Mouse (Mus musculus): Measurements from ENCODE around the gene Stab2. TPM values are rescaled to one million over a fixed set of nuclear protein-coding genes. Genes with fewer than 3 reads are reported as not detected.

Gene Stab2
- polyA plus RNA-seq, 1 experiment, result 20.3 TPM

GRCm38 (mm10) chr10:86961542-86962466, 46.0 kb downstream of the Stab2 start:
- DNase-seq, result no peak
- H3K27ac ChIP-seq (ENCODE audit: insufficient read depth, low read depth, low read length), result no peak overlapping the region
- H3K27me3 ChIP-seq (replicated peaks; ENCODE audit: control insufficient read depth, insufficient read depth, low read length), result no peaks in the 10 kb centered on the region
- no peaks in the 10 kb centered on the region for H3K4me1 ChIP-seq (ENCODE audit: control insufficient read depth, insufficient read depth, low read length)
- no peaks in the 10 kb centered on the region for H3K36me3 ChIP-seq (ENCODE audit: control insufficient read depth, insufficient read depth, low read length)
- no peak for TF ChIP-seq CTCF (conservative IDR thresholded peaks at IDR 0.05; ENCODE audit: insufficient read depth, insufficient read length, low read depth, low read length)
- no peak for TF ChIP-seq POLR2A (IDR thresholded peaks at IDR 0.05; ENCODE audit: low read depth, low read length)
- no peak overlapping the region for H3K4me3 ChIP-seq (ENCODE audit: insufficient read depth, low read depth, low read length)
- WGBS, result 66% methylated on average over 11 of the region's 11 CpGs

DNA sequence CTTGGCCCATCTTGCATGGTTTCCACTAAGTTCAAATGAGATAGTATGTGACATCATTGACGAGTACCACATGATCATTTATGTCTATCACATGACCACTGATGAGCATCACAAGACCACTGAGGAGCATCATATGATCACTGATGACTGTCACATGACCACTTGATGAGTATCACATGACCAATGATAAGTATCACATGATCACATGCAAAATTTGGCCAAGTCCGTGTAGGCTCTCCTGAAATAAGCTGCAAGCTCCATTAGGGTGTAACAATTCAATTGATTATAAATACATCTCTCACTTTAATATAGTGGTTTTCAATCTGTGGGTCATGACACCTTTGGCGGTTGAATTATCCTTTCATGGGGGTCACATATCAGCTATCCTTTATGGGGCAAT, 52.5 kb downstream of the Stab2 start:
- Histone ChIP-seq H3K4me3 (ENCODE audit: insufficient read depth, low read depth, low read length) (no peak overlapping the region), H3K27ac (ENCODE audit: insufficient read depth, low read depth, low read length) (no peak overlapping the region), H3K36me3 (ENCODE audit: control insufficient read depth, insufficient read depth, low read length) (no peaks in the 10 kb centered on the region), H3K27me3 (replicated peaks; ENCODE audit: control insufficient read depth, insufficient read depth, low read length) (no peaks in the 10 kb centered on the region), H3K4me1 (ENCODE audit: control insufficient read depth, insufficient read depth, low read length) (no peaks in the 10 kb centered on the region)
- over 99% methylated on average over 3 of the region's 3 CpGs for WGBS
- DNase-seq, result no peak
- no peak for TF ChIP-seq CTCF (conservative IDR thresholded peaks at IDR 0.05; ENCODE audit: insufficient read depth, insufficient read length, low read depth, low read length)

- Histone ChIP-seq H3K4me3 (ENCODE audit: insufficient read depth, low read depth, low read length) (no peak overlapping the region), H3K36me3 (ENCODE audit: control insufficient read depth, insufficient read depth, low read length) (no peaks in the 10 kb centered on the region), H3K27ac (ENCODE audit: insufficient read depth, low read depth, low read length) (no peak overlapping the region), H3K4me1 (ENCODE audit: control insufficient read depth, insufficient read depth, low read length) (no peaks in the 10 kb centered on the region), H3K27me3 (replicated peaks; ENCODE audit: control insufficient read depth, insufficient read depth, low read length) (no peaks in the 10 kb centered on the region)
- WGBS, result 81% methylated on average over 1 of the region's 1 CpGs
- no peak for DNase-seq
- no peak for TF ChIP-seq CTCF (conservative IDR thresholded peaks at IDR 0.05; ENCODE audit: insufficient read depth, insufficient read length, low read depth, low read length)
- no peak for TF ChIP-seq POLR2A (IDR thresholded peaks at IDR 0.05; ENCODE audit: low read depth, low read length)
These were observed 55.1 kb downstream of the Stab2 start for GRCm38 (mm10) chr10:86952696-86953095.

GRCm38 (mm10) chr10:86950806-86951205, 57.0 kb downstream of the Stab2 start:
- H3K4me3 ChIP-seq (ENCODE audit: insufficient read depth, low read depth, low read length), result no peak overlapping the region
- DNase-seq, result no peak
- WGBS, result 87% methylated on average over 4 of the region's 4 CpGs
- H3K27me3 ChIP-seq (replicated peaks; ENCODE audit: control insufficient read depth, insufficient read depth, low read length), result no peaks in the 10 kb centered on the region
- no peak overlapping the region for H3K27ac ChIP-seq (ENCODE audit: insufficient read depth, low read depth, low read length)
- H3K36me3 ChIP-seq (ENCODE audit: control insufficient read depth, insufficient read depth, low read length), result no peaks in the 10 kb centered on the region
- TF ChIP-seq CTCF (conservative IDR thresholded peaks at IDR 0.05; ENCODE audit: insufficient read depth, insufficient read length, low read depth, low read length), result no peak
- no peak for TF ChIP-seq POLR2A (IDR thresholded peaks at IDR 0.05; ENCODE audit: low read depth, low read length)
- H3K4me1 ChIP-seq (ENCODE audit: control insufficient read depth, insufficient read depth, low read length), result no peaks in the 10 kb centered on the region

GRCm38 (mm10) chr10:86949886-86950285, 57.9 kb downstream of the Stab2 start:
- TF ChIP-seq POLR2A (IDR thresholded peaks at IDR 0.05; ENCODE audit: low read depth, low read length) (no peak), CTCF (conservative IDR thresholded peaks at IDR 0.05; ENCODE audit: insufficient read depth, insufficient read length, low read depth, low read length) (no peak)
- 84% methylated on average over 4 of the region's 4 CpGs for WGBS
- no peak for DNase-seq
- Histone ChIP-seq H3K27me3 (replicated peaks; ENCODE audit: control insufficient read depth, insufficient read depth, low read length) (no peaks in the 10 kb centered on the region), H3K4me1 (ENCODE audit: control insufficient read depth, insufficient read depth, low read length) (no peaks in the 10 kb centered on the region), H3K27ac (ENCODE audit: insufficient read depth, low read depth, low read length) (no peak overlapping the region), H3K4me3 (ENCODE audit: insufficient read depth, low read depth, low read length) (no peak overlapping the region), H3K36me3 (ENCODE audit: control insufficient read depth, insufficient read depth, low read length) (no peaks in the 10 kb centered on the region)

GRCm38 (mm10) chr10:86947541-86947940, 60.3 kb downstream of the Stab2 start:
- Histone ChIP-seq H3K4me3 (ENCODE audit: insufficient read depth, low read depth, low read length) (no peak overlapping the region), H3K27me3 (replicated peaks; ENCODE audit: control insufficient read depth, insufficient read depth, low read length) (no peaks in the 10 kb centered on the region), H3K27ac (ENCODE audit: insufficient read depth, low read depth, low read length) (no peak overlapping the region), H3K4me1 (ENCODE audit: control insufficient read depth, insufficient read depth, low read length) (no peaks in the 10 kb centered on the region), H3K36me3 (ENCODE audit: control insufficient read depth, insufficient read depth, low read length) (no peaks in the 10 kb centered on the region)
- peak; percentile 48 for DNase-seq
- TF ChIP-seq POLR2A (IDR thresholded peaks at IDR 0.05; ENCODE audit: low read depth, low read length) (no peak), CTCF (conservative IDR thresholded peaks at IDR 0.05; ENCODE audit: insufficient read depth, insufficient read length, low read depth, low read length) (no peak)
- 48% methylated on average over 2 of the region's 2 CpGs for WGBS

- WGBS, result 92% methylated on average over 4 of the region's 4 CpGs
- no peak overlapping the region for H3K4me3 ChIP-seq (ENCODE audit: insufficient read depth, low read depth, low read length)
These were observed 67.2 kb downstream of the Stab2 start for GRCm38 (mm10) chr10:86940591-86940990.

More at GRCm38 (mm10) chr10:86940591-86940990, 67.2 kb downstream of the Stab2 start:
- Histone ChIP-seq H3K36me3 (ENCODE audit: control insufficient read depth, insufficient read depth, low read length) (no peaks in the 10 kb centered on the region), H3K27ac (ENCODE audit: insufficient read depth, low read depth, low read length) (no peak overlapping the region), H3K27me3 (replicated peaks; ENCODE audit: control insufficient read depth, insufficient read depth, low read length) (no peaks in the 10 kb centered on the region), H3K4me1 (ENCODE audit: control insufficient read depth, insufficient read depth, low read length) (no peaks in the 10 kb centered on the region)
- TF ChIP-seq POLR2A (IDR thresholded peaks at IDR 0.05; ENCODE audit: low read depth, low read length) (no peak), CTCF (conservative IDR thresholded peaks at IDR 0.05; ENCODE audit: insufficient read depth, insufficient read length, low read depth, low read length) (no peak)
- no peak for DNase-seq
